Mouse (Mus musculus) MN1 (cell line): Measurements from ENCODE around the gene Gal3st1.
"Not testable (repeated sequence)": the region's sequence is repeated elsewhere in the genome, so short reads cannot be mapped to it uniquely, and the experiment has no call there.

Source experiments
- DNase-seq: peaks from one replicate; pipeline ENCODE4 v3.0.0-alpha.2; 2016; ENCODE audit warnings: low spot score

Gal3st1 gene

DNA sequence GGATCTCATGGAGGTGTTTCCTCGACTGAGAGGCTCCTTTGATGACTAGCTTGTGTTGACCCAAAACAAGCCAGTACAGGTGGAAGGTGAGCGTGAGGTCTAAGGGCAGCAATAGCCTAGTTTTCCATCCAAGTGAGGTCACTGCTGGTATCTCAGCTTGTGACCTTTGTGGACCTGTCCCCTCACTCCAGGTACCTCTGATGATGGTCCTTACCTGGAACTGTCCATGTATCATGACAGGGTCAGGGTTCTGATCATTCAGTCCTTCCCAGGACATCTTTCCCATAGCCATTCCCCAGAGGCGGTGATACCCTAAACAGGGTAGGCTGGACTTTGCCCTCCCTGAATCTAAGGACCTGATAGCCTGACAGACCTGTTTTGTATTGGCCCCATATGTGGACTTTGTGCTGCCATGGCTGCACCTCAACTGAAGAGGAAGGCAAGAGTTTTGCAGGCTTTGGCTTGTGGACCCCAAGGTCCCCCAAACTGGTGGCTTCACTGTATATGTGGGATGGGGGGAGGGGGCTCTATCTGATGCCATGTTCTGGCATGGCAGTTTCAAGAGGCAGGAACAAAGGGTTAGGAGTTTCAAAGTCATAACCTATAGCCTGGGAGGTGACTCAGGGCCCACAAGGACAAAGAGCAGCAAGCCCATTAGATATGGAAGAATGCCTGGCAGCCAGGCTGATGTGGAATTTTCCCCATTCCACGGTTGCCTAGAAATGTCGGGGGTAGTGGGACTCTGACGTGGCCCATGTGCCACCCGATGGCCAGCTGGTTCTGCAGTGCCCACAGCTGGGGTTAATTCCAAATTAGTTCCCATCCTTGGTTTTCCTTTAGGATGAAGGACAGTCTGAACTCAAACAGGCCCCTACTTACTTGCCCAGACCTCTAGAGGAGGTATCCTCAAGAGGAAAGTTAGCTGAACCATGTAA is 894 bp upstream of the Gal3st1 start:
- no peak for DNase-seq

DNA sequence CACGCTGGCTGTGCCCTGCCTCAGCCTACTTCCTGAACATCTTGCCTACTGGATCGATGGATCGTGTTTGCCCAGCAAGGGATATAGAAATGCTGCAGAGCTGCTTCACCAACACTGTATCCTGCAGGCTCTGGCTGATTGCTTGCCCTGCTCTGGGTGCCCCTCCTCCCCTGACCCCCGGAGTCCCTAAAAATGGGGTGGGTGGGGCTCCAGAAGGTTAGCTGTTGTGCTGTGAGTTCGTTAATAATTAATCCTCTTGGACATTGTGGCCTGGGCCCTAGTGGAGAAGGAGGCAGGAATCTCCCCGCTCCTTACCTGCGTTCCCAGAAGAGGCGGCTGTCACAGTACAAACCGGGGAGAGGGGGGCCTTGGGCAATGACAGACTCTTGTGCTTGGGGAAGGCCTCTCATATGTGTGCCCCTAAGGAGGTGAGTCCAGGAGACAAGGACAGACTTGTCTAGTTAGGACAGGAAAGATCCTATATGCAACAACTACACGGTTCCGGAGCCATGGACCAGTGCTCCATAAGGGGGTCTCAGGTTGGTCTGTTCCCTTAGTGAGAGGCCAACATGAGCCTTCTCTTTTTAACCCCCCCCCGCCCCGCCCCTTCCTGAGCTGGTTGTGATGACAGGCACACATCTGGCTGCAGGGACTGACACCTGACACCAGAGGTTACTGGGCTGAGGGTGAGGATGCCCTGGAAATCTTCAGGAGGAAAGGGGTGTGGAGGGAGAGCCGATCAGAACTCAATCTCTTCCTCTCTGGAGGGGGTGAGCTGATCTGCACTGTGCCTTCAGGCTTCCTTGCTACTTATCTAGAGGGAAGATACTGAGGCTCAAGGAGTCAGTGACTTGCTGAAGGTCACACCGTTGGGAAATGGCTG is 668 bp downstream of the Gal3st1 start:
- no peak for DNase-seq

DNA sequence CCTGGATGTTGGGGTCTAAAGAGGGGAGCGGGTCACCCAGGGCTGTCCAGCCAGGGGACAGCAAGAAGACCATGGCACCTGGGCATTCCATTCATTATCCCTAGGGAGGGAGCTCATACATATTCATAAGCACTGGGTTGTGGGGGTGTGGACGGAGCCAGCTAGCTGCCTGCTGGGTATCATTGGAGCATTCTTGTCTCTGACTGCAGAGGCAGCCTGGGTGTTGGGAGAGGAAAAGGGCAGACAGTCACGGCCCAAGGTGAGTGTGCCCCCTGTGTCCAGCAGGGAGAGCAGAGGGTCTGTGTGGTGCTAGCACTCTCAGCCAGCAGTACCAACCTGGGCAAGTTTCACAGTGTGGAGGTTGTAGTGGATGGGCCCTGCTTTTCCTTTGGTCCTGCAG is 6.3 kb downstream of the Gal3st1 start:
- no peak for DNase-seq

DNA sequence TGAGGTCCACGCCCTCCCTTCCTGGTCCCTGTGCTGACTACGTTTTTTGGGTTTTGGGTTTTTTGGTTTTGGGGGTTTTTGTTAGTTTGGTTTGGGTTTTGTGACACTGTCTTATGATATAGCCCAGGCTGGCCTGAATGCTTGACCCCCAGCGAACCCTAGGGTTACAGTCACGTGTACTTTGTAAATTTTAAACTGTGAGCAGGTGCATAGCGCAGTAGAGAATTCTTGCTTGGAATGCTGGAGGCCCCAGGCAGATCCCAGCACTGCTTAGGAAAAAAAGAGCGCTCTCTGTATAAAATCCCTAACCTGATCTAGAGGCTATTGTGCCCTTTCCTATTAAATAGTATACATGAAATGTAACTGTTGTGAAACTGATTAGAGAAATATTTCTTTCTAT is 9.7 kb downstream of the Gal3st1 start:
- no peak for DNase-seq

DNA sequence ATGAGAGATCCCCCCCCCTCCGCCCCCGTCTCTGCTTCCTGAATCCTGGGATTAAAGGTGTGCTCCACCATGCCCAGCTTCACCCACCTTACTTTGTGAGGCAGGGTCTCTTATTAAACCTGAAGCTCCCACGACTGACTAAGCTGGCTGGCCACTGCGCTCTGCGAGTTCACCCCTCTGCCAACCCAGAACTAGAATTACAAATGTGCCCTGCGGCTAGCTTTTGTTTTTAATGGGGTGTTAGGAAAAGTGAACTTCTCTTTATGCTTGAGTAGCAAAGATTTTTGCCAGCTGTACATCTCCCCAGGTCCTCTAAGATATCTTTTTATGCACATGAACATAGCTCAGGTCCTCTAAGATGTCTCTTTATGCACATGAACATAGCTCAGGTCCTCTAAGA is 10.5 kb downstream of the Gal3st1 start:
- no peak for DNase-seq

DNA sequence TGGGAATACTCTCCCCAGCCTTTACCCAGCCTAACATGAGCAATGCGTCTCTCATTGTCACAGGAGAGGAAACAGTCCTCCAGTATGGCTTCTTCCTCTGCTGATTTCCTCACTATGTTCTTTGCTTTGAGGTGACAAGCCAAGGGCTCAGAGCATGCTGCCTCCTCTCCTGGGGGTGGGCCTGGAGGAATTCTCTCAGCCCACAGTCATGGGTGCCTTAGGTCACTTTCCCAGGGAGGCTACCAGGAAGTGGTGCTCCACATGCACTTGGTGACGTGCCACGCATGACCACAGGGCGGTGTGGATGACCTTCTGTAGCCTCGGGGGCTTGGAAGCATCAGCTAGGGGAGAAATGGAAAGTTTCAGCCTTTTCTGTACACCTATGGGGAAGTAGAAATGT is 12.1 kb downstream of the Gal3st1 start:
- no peak for DNase-seq

DNA sequence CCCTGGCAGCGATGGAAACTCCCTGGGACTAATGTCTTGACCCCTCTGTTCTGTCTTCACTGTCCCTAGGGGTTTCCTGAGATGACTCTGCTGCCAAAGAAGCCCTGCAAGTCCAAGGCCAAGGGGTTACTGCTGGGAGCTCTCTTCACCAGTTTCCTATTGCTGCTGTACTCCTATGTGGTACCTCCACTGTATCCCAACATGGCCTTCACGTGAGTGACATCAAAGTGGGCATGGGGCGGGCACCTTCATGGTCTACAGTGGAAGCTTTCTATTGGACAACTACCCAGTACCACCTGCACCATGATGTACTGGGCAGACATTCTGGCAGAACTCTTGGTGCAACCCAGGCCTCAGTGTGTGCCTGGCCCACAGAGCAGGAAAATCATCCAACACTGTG is 13.4 kb downstream of the Gal3st1 start:
- DNase-seq = no peak

DNA sequence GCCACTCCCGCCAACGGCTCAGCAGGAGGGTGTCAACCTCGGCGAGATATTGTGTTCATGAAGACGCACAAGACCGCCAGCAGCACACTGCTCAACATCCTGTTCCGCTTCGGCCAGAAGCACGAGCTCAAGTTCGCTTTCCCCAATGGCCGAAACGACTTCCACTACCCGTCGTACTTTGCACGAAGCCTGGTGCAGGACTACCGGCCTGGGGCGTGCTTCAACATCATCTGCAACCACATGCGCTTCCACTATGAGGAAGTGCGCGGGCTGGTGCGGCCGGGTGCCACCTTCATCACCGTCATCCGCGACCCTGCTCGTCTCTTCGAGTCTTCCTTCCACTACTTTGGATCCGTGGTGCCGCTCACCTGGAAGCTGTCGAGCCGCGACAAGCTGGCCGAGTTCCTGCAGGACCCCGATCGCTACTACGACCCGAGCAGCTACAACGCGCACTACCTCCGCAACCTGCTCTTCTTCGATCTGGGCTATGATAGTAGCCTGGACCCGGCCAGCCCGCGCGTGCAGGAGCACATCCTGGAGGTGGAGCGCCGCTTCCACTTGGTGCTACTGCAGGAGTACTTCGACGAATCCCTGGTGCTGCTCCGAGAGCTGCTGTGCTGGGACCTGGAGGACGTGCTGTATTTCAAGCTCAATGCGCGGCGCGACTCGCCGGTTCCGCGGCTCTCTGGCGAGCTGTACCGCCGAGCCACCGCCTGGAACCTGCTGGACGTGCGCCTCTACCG is 14.7 kb downstream of the Gal3st1 start:
- DNase-seq = no peak

DNA sequence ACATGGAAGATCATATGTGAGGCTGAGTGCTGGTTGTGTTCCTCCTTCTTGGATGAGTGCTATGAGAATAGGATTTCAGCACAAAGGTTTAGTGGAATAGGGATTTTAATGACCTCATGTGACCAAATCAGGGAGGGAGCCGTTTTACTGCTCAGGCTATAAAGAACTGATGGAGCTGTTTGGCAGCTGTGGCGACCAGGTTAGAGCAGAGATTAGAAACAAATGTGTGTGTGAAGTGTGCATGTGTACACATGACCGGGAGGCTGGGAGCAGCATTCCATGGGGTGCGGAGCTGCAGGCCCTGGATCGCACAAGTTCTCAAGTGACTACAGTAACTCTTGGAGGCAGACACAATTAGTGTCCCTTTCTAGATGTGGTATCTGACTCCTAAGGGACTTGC is 16.1 kb downstream of the Gal3st1 start:
- no peak for DNase-seq

DNA sequence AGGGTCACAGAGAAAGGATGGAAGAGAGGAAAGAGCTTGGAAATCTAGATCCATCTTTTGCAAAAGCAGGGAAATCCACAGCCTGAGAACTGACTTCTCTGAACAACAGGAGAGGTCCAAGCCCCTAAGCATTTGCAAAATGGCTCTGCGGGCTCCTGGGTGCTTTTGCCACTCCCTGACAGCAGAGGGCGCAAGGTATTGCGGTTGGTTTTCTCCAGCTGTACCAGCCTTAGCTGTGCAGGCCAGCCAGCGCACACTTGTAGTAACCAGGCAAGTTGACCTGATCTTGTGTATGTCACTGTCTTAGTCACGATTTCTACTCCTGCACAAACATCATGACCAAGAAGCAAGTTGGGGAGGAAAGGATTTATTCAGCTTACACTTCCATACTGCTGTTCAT is 18.2 kb downstream of the Gal3st1 start:
- DNase-seq = peak; percentile 71

DNA sequence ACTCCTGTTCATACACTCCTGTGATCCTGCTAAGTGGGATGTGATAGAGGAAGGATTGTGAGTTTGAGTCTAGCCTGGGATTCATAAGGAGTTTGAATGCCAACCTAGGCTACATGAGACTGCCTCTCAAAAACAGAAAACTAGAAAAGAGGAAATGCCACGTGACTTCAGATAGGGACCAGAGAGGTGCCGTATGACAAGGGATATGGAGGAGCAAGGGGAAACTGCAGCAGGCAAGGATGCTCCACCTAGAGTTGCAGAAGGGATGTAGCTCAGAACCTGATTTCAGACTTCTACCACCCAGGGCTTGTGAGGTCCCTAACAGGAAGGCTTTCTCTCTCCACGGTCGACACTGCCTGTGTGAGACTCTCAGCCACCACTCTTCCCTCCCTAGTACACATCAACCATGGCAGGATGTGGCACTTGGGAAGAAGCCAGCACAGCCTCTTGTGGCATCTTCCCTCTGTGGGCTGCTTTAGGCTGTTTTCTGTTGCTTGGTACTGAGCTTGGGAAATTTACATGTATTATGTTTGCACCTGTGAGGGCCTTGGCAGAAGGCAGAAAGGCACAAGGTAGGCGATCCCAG is 21.9 kb downstream of the Gal3st1 start:
- no peak for DNase-seq

DNA sequence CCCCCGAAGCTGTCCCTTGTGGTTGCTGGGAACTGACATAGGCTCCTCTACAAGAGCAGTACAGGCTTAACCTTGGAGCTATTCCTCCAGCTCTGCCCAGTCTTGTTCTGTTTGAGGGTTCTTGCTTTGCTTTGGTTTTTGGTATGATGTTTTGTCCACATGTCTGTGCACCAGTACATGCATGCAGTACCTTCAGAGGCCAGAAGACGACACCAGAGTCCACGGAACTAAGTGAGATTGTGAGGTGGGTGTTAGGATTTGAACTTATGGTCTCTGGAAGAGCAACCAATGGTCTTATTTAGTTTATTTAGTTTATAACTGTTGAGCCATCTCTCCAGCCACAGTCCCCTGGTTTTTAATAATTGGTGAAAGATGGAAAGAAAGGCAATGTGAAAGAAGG is 23.0 kb downstream of the Gal3st1 start:
- no peak for DNase-seq

DNA sequence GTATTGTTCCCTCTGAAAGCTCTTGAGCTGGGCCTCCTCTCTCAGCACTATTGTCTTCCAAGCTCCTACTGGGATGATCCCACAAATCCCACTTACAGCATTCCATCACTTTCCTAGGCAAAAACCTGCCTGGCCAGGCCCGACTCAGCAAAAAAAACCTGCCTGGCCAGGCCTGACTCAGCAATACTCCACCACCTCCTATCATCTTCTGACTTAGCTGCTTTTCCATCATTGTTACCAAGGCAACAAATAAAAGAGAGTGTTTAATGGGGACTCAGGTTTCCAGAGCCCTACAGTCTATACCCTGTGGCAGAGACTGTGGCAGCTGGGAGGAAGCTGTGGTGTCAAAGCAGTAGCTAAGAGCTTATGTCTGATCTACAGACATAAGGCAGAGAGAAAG is 29.2 kb downstream of the Gal3st1 start:
- no peak for DNase-seq

DNA sequence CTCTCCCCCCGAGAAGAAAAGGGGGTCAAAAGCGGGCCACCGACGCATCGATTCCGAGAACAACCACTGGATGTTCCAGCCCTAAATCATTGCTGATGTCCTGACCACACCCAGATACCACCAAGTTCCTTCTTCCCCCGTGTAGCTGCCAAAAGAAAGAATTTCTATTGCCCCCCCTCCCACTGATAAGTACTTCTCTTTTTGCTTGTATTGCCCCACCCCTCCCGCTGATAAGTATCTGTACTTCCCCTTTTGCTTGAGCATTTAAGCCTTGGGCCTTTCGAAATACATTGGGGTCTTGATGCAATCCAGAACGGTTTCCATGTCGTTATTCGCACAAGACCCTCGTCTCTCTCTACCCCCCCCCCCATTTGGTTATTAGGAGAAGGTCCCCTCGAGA is 32.4 kb downstream of the Gal3st1 start:
- DNase-seq = not testable (repeated sequence)

DNA sequence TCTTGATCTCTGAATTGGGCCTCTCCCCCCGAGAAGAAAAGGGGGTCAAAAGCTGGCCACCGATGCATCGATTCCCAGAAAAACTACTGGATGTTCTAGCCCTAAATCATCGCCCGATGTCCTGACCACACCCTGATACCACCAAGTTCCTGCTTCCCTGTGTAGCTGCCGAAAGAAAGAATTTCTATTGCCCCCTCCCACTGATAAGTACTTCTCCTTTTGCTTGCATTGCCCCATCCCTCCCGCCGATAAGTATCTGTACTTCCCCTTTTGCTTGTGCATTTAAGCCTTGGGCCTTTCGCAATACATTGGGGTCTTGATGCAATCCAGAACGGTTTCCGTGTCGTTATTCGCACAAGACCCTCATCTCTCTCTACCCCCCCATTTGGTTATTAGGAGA is 38.7 kb downstream of the Gal3st1 start:
- DNase-seq = not testable (repeated sequence)

DNA sequence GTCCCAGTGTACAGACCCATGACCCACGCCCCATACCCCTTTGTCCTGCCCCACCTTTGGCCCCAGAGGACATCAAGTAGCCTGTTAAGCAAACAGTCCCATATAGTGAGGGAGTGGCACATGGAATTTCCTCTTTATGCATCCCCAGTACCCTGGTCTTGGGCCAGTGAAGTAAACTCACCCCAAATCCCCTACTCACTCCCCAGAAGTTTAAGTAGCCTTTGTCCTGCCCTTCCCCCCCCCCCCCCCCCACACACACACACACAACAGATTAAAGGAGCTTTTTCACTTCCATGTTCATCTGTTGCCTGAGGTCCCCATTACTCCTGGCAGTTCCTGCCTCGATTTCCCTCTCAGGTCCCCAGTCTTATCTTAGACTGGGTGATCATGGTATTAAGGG is 39.9 kb downstream of the Gal3st1 start:
- no peak for DNase-seq

DNA sequence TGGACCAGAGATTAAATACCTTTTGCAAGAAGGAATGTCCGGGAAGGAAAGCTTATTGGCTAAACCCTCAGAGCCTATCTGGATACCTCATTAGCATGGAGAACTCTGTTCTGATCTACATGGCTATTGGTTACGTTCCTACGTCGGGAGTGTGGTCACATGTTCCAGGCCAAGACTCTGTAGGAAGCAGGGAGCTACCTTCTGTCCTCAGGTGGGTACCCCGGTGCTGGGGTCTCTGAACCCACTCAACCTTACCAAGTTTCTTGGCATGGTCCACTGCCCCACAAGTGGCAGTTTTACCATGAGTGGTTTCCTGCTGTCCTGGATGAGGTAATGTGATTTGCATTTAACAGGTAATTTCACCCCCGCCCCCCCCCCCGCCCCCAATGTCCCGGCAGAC is 43.6 kb downstream of the Gal3st1 start:
- no peak for DNase-seq

DNA sequence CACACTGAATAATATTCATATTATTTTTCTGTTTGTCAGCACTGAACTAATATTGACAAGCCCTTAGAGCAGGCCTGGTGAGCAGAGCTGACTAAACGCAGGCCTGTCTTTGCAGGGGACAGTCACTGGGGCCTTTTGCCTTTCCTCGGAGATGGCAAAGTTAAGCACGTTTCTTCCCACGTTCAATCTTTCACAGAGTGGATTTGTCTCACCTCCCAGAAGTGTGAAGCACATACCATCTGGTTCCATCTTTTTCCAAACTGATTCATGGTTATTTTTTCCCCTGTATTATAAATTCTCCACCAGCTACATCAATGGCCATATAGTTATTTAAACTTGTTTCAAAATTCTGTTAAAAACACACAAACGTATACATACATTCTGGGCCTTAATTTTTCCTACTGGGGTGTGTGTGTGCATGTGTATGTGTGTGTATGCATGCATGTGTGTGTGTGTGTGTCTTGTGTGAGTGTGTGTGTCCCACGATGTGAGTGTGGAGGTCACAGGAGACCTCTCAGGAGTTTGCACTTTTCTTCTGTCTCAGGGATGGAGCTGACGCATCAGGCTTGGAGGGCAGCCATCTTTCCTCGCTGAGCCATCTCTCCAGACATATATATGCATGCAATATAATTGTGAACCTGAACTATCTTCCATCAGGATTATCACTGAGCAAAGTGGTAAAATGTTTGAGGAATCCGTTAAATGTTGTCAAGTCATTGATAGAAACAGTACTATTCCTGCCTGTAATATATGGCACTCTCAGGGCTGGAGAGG is 44.3 kb downstream of the Gal3st1 start:
- DNase-seq = no peak

DNA sequence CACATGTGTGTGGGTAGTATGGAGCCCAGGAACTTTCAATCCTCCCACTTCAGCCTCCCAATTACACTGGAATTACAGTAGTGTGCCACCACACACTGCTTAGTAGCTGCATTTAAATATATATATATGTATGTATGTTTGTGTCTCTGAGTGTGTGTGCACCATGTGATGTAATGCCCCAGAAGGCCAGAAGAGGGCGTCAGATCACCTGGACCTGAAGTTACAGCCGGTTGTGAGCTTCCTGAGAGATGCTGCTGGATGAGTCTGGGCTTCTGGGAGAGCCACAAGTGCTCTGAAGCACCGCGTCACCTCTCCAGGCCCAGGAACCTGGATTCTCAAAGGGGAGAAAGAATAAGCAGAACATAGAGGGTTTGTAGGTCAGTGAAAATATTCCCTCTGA is 45.9 kb downstream of the Gal3st1 start:
- no peak for DNase-seq

DNA sequence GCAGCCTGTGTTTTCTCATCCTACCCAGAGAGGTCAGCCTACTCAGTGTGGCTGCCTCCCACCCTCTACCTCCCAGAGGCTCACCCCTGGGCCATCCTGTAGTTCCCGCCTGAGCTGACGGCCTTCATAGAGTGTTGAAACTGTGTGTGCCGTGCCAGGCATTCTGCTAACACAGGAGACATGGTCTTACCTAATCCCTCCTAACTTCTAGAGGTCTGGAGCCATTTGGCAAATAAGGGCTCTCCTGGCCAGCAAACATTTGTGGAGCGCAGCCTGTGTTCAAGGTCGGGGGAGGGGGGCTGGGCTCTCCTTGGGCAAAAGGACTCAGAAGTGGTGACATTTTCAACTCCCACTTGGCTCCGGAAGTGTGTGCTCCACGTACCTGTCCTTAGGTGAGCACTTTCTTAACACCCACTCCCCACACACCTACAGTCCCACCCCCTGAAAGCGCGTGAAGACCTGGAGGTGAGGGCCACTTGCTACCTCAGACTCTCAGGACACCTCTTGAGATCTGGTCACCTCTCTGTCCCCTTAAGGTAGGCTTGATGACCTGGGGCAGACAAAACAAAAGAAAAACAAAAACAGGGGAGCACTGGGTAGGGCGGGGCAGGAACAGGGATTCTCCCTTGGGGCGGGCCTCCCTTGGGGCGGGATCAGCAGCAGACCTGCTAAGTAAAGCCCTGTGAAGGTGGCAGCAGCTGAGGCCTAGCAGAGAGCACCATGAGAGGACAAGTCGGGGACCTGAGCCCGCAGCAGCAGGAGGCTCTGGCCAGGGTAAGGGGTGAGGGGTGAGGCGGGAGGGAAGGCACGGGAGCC is 47.9 kb downstream of the Gal3st1 start, which contains the start of gene Sec14l4:
Gene Sec14l4 (plus strand): TSS at position 337 of the 816 bp plus-strand sequence.
- no peak for DNase-seq
